Mouse (Mus musculus) lung, embryonic 14.5 days (tissue): ENCODE measurements around the gene Rhox8. TPM values are rescaled to one million over a fixed set of nuclear protein-coding genes. Genes with fewer than 3 reads are reported as not detected.
"Not testable (repeated sequence)": the region's sequence is repeated elsewhere in the genome, so short reads cannot be mapped to it uniquely, and the experiment has no call there.

Source experiments
- ATAC-seq: fragments of 200-750 bp; cut with Nextera tagmentation; 2 replicates; pipeline ENCODE4 v1.8.0; 2017; ENCODE audit warnings: mild to moderate bottlenecking, moderate TSS enrichment, moderate library complexity; ENCODE audit not compliant: insufficient read depth
- DNase-seq: peaks from one replicate; pipeline ENCODE4 v3.0.0-alpha.2; 2015
- H3K27ac ChIP-seq: fragments of 300-500 bp; sonication (generic); 2 replicates; pipeline ENCODE4 v1.5.1; 2014; ENCODE audit warnings: low read depth, mild to moderate bottlenecking, moderate library complexity
- H3K27me3 ChIP-seq: fragments of 300-500 bp; sonication (generic); 2 replicates; pipeline ENCODE4 v1.6.1; 2014; ENCODE audit warnings: low read length, control low read depth; ENCODE audit not compliant: insufficient read depth
- H3K36me3 ChIP-seq: fragments of 300-500 bp; sonication (generic); 2 replicates; pipeline ENCODE4 v1.6.1; 2014; ENCODE audit warnings: control low read depth; ENCODE audit not compliant: insufficient read depth
- H3K4me1 ChIP-seq: fragments of 300-500 bp; sonication (generic); 2 replicates; pipeline ENCODE4 v1.6.1; 2014; ENCODE audit warnings: antibody characterized with exemption, control low read depth; ENCODE audit not compliant: insufficient read depth
- H3K4me2 ChIP-seq: fragments of 300-500 bp; sonication (generic); 2 replicates; pipeline ENCODE4 v1.6.1; 2014; ENCODE audit warnings: mild to moderate bottlenecking
- H3K4me3 ChIP-seq: fragments of 300-500 bp; sonication (generic); 2 replicates; pipeline ENCODE4 v1.5.1; 2014; ENCODE audit warnings: low read depth, low read length
- H3K9ac ChIP-seq: fragments of 300-500 bp; sonication (generic); 2 replicates; pipeline ENCODE4 v1.6.1; 2014
- H3K9me3 ChIP-seq: fragments of 300-500 bp; sonication (generic); 2 replicates; pipeline ENCODE4 v1.6.1; 2016; ENCODE audit warnings: low read depth, low read length, control low read depth
- CTCF ChIP-seq: IDR thresholded peaks from 2 replicates; pipeline ENCODE4 v1.5.1; 2016; ENCODE audit warnings: antibody characterized with exemption, low read depth
- WGBS: fragments of 180-500 bp; shearing (Covaris S2); extraction: QIAGEN DNeasy Blood & Tissue Kit; methylation state at CpG from one replicate; pipeline ENCODE4 v1.1.7; 2014; 5-methylcytosine and 5-hydroxymethylcytosine counted together
- polyA plus RNA-seq: library from polyadenylated mRNA; unstranded; fragments of >200 nt; fragmentation: Nextera tagmentation; extraction: Ambion mirVana; gene quantifications from 2 replicates; pipeline ENCODE4 v1.2.1, GENCODE M21; 2014

Gene Rhox8
- not detected in 2 replicates for polyA plus RNA-seq

- DNase-seq, result no peak
- no peaks in the 10 kb centered on the region for H3K9me3 ChIP-seq
Observed at GRCm38 (mm10) chrX:37878844-37879243, at the start of gene Rhox8. Gene Rhox8 (minus strand): TSS chrX:37878944.

GRCm38 (mm10) chrX:37916311-37916710 is 37.6 kb upstream of the Rhox8 start:
- no peak for DNase-seq
- no peak overlapping the region for H3K27ac ChIP-seq
- no peaks in the 10 kb centered on the region for H3K36me3 ChIP-seq
- H3K4me2 ChIP-seq, result no peak overlapping the region
- ATAC-seq, result no peak
- WGBS, result 66% methylated on average over 4 of the region's 4 CpGs
- H3K9ac ChIP-seq, result no peak overlapping the region
- H3K4me3 ChIP-seq, result no peak overlapping the region
- H3K27me3 ChIP-seq, result no peaks in the 10 kb centered on the region
- no peaks in the 10 kb centered on the region for H3K4me1 ChIP-seq
- no peaks in the 10 kb centered on the region for H3K9me3 ChIP-seq
- 0 out of 2 replicates have a peak, but pooled peaks have one; percentile 2 for TF ChIP-seq CTCF

More at GRCm38 (mm10) chrX:37878844-37879243, at the start of gene Rhox8:
- Histone ChIP-seq H3K9ac (no peak within 1 kb of the TSS), H3K36me3 (no peaks in the 10 kb centered on the region), H3K27me3 (no peaks in the 10 kb centered on the region), H3K27ac (no peak within 1 kb of the TSS), H3K4me2 (no peak within 1 kb of the TSS), H3K4me3 (no peak within 1 kb of the TSS), H3K4me1 (no peaks in the 10 kb centered on the region)
- no peak for TF ChIP-seq CTCF
- WGBS, result 72% methylated on average over 4 of the region's 4 CpGs
- no peak for ATAC-seq

GRCm38 (mm10) chrX:37908581-37908980 is 29.8 kb upstream of the Rhox8 start:
- H3K9ac ChIP-seq, result no peak overlapping the region
- no peaks in the 10 kb centered on the region for H3K36me3 ChIP-seq
- H3K27ac ChIP-seq, result no peak overlapping the region
- H3K27me3 ChIP-seq, result no peaks in the 10 kb centered on the region
- H3K4me3 ChIP-seq, result no peak overlapping the region
- no peak for ATAC-seq
- DNase-seq, result peak; percentile 13
- H3K9me3 ChIP-seq, result no peaks in the 10 kb centered on the region
- TF ChIP-seq CTCF, result peak; percentile 20; the same call in 1 of the 2 replicates
- WGBS, result 45% methylated on average over 7 of the region's 7 CpGs
- no peaks in the 10 kb centered on the region for H3K4me1 ChIP-seq
- H3K4me2 ChIP-seq, result no peak overlapping the region

GRCm38 (mm10) chrX:37903727-37904126 is 25.0 kb upstream of the Rhox8 start:
- TF ChIP-seq CTCF, result 0 out of 2 replicates have a peak, but pooled peaks have one; percentile 6
- Histone ChIP-seq H3K9ac (no peak overlapping the region), H3K27ac (no peak overlapping the region), H3K4me1 (no peaks in the 10 kb centered on the region), H3K36me3 (no peaks in the 10 kb centered on the region), H3K4me2 (no peak overlapping the region), H3K4me3 (no peak overlapping the region), H3K9me3 (no peaks in the 10 kb centered on the region), H3K27me3 (no peaks in the 10 kb centered on the region)
- ATAC-seq (no peak), DNase-seq (peak; percentile 26)
- WGBS, result 62% methylated on average over 5 of the region's 5 CpGs

- H3K4me2 ChIP-seq, DNase-seq, H3K4me1 ChIP-seq, H3K9ac ChIP-seq, H3K9me3 ChIP-seq, H3K27me3 ChIP-seq, H3K27ac ChIP-seq, H3K4me3 ChIP-seq, H3K36me3 ChIP-seq, ATAC-seq: not testable (repeated sequence)
- 92% methylated on average over 9 of the region's 18 CpGs for WGBS
Observed at GRCm38 (mm10) chrX:37901670-37902069, 22.9 kb upstream of the Rhox8 start, which contains the start of gene Rhox9. Gene Rhox9 (minus strand): TSS chrX:37901770.

- WGBS, result 62% methylated on average over 6 of the region's 9 CpGs
- H3K9me3 ChIP-seq, H3K4me1 ChIP-seq, H3K27me3 ChIP-seq, H3K27ac ChIP-seq, H3K4me3 ChIP-seq, ATAC-seq, H3K4me2 ChIP-seq, DNase-seq, H3K9ac ChIP-seq, H3K36me3 ChIP-seq: not testable (repeated sequence)
Observed at GRCm38 (mm10) chrX:37897132-37897531, 18.4 kb upstream of the Rhox8 start, which contains the start of gene Rhox7b. Gene Rhox7b (minus strand): TSS chrX:37897232.

- no peaks in the 10 kb centered on the region for H3K27me3 ChIP-seq
- 96% methylated on average over 2 of the region's 2 CpGs for WGBS
- no peak overlapping the region for H3K4me3 ChIP-seq
- H3K9me3 ChIP-seq, result no peaks in the 10 kb centered on the region
- H3K27ac ChIP-seq, result no peak overlapping the region
- H3K4me1 ChIP-seq, result no peaks in the 10 kb centered on the region
- no peak overlapping the region for H3K9ac ChIP-seq
- no peak for TF ChIP-seq CTCF
- H3K4me2 ChIP-seq, result no peak overlapping the region
- ATAC-seq (no peak), DNase-seq (no peak)
- no peaks in the 10 kb centered on the region for H3K36me3 ChIP-seq
Observed at GRCm38 (mm10) chrX:37871641-37872040, 7.1 kb downstream of the Rhox8 start.

- H3K9ac ChIP-seq, H3K4me1 ChIP-seq, H3K27ac ChIP-seq, H3K9me3 ChIP-seq, H3K4me2 ChIP-seq, H3K4me3 ChIP-seq, H3K36me3 ChIP-seq, H3K27me3 ChIP-seq, ATAC-seq, DNase-seq: not testable (repeated sequence)
- 56% methylated on average over 8 of the region's 8 CpGs for WGBS
Observed at GRCm38 (mm10) chrX:37831386-37831785, 47.4 kb downstream of the Rhox8 start, which contains the start of gene Rhox7a. Gene Rhox7a (plus strand): TSS chrX:37831686.

- H3K9me3 ChIP-seq, ATAC-seq, H3K9ac ChIP-seq, H3K36me3 ChIP-seq, DNase-seq, H3K4me1 ChIP-seq, H3K4me3 ChIP-seq, H3K4me2 ChIP-seq, H3K27me3 ChIP-seq, H3K27ac ChIP-seq: not testable (repeated sequence)
- 82% methylated on average over 3 of the region's 12 CpGs for WGBS
Observed at GRCm38 (mm10) chrX:37826610-37827009, 52.1 kb downstream of the Rhox8 start, which contains the start of gene Rhox6. Gene Rhox6 (plus strand): TSS chrX:37826910.
